In genomic region chr7:4500892-4501471, GRCm38 (mm10) we compare ENCODE assay signal across 8 mouse cellular contexts. TPM values are rescaled to one million over a fixed set of nuclear protein-coding genes. Genes with fewer than 3 reads are reported as not detected.
DNase-seq lines count a peak whose midpoint lies in the region; ATAC-seq and TF ChIP-seq lines count a peak whose summit lies in the region.

No protein-coding gene starts in this region.

- peak overlapping the region; percentile 4 for H3K27ac ChIP-seq in cortical plate, adult 2 months (ENCODE audit: insufficient read depth, low read length)
- H3K27ac ChIP-seq in heart, embryonic 15.5 days: peak overlapping the region; percentile 94
- peak overlapping the region; percentile 91 for H3K27ac ChIP-seq in neural tube, embryonic 13.5 days (replicated peaks)
- H3K27ac ChIP-seq in thymus, adult 2 months (ENCODE audit: control insufficient read depth, insufficient read depth, low read length): peak overlapping the region; percentile 55

- peak overlapping the region; percentile 95 for H3K9ac ChIP-seq in heart, embryonic 15.5 days
- H3K9ac ChIP-seq in neural tube, embryonic 13.5 days: peak overlapping the region; percentile 96

- peaks cover 12% of the 10 kb centered on the region for H3K4me1 ChIP-seq in cortical plate, adult 2 months (ENCODE audit: control insufficient read depth, insufficient read depth, low read length)
- H3K4me1 ChIP-seq in heart, embryonic 15.5 days (replicated peaks): peaks cover 47% of the 10 kb centered on the region
- H3K4me1 ChIP-seq in neural tube, embryonic 13.5 days (replicated peaks): peaks cover 44% of the 10 kb centered on the region
- peaks cover 22% of the 10 kb centered on the region for H3K4me1 ChIP-seq in thymus, adult 2 months (replicated peaks; ENCODE audit: control insufficient read depth, insufficient read depth, low read length)

- no peak for TF ChIP-seq CTCF in cortical plate, adult 2 months (IDR thresholded peaks at IDR 0.05; ENCODE audit: extremely low read depth, insufficient read depth, low read length)
- no peak for TF ChIP-seq CTCF in thymus, adult 2 months (IDR thresholded peaks at IDR 0.05; ENCODE audit: borderline replicate concordance, control insufficient read depth, extremely low read depth, insufficient read depth, low read length, poor library complexity)

- H3K27me3 ChIP-seq in heart, embryonic 15.5 days: no peaks in the 10 kb centered on the region
- H3K27me3 ChIP-seq in neural tube, embryonic 13.5 days: no peaks in the 10 kb centered on the region
- no peaks in the 10 kb centered on the region for H3K27me3 ChIP-seq in thymus, adult 2 months (ENCODE audit: control insufficient read depth, insufficient read depth, low read length)

- H3K9me3 ChIP-seq in heart, embryonic 15.5 days (replicated peaks): no peaks in the 10 kb centered on the region
- H3K9me3 ChIP-seq in neural tube, embryonic 13.5 days: no peaks in the 10 kb centered on the region

- DNase-seq in 3T3-L1 (ENCODE audit: low read depth, low spot score): peak; percentile 44
- DNase-seq in kidney, postnatal 14 days: peak; percentile 59
- peak; percentile 36 to 40 for DNase-seq in lung, adult 18-20 months
- peak; percentile 57 for DNase-seq in thymus, adult 2 months

- WGBS in heart, embryonic 15.5 days: under 1% methylated on average over 52 of the region's 52 CpGs
- under 1% methylated on average over 40 of the region's 52 CpGs for WGBS in neural tube, embryonic 13.5 days
- 2% methylated on average over 52 of the region's 52 CpGs for WGBS in thymus, adult 2 months

- H3K4me2 ChIP-seq in heart, embryonic 15.5 days: peak overlapping the region; percentile 80
- peak overlapping the region; percentile 93 for H3K4me2 ChIP-seq in neural tube, embryonic 13.5 days

- peak; percentile 48 for ATAC-seq in activated CD4-positive, CD25-positive, alpha-beta regulatory T cell, adult 4 months
- ATAC-seq in heart, embryonic 15.5 days (replicated peaks; ENCODE audit: insufficient number of reproducible peaks, insufficient read depth, low FRiP score, low read depth): peak; percentile 29
- peak; percentile 54 for ATAC-seq in neural tube, embryonic 13.5 days (ENCODE audit: low read depth)

- peak overlapping the region; percentile 59 for H3K4me3 ChIP-seq in cortical plate, adult 2 months (ENCODE audit: insufficient read depth, low read length)
- peak overlapping the region; percentile 85 for H3K4me3 ChIP-seq in heart, embryonic 15.5 days
- H3K4me3 ChIP-seq in neural tube, embryonic 13.5 days: peak overlapping the region; percentile 84
- peak overlapping the region; percentile 100 for H3K4me3 ChIP-seq in thymus, adult 2 months (ENCODE audit: control insufficient read depth, insufficient read depth, low read length)

- peaks cover 14% of the 10 kb centered on the region; the same call in 1 of the 2 replicates for H3K36me3 ChIP-seq in heart, embryonic 15.5 days
- H3K36me3 ChIP-seq in neural tube, embryonic 13.5 days: peaks cover 12% of the 10 kb centered on the region
- H3K36me3 ChIP-seq in thymus, adult 2 months (ENCODE audit: control insufficient read depth, insufficient read depth, low read length): peaks cover 12% of the 10 kb centered on the region

- TF ChIP-seq POLR2A in cortical plate, adult 2 months (IDR thresholded peaks at IDR 0.05; ENCODE audit: extremely low read depth, insufficient read depth, low read length): no peak
- TF ChIP-seq POLR2A in thymus, adult 2 months (IDR thresholded peaks at IDR 0.05; ENCODE audit: control insufficient read depth, extremely low read depth, insufficient read depth, low read length, poor library complexity): no peak

RNA-seq across cellular contexts. Expression of gene Ppp1r12c, which starts 0.5 kb away (rescaled TPM):
- polyA plus RNA-seq in activated CD4-positive, CD25-positive, alpha-beta regulatory T cell, adult 4 months (2017; shearing (Covaris generic)): 10 to 100 TPM; 21.6 to 26.6 TPM
- 105 and 107 TPM in 2 replicates for polyA plus RNA-seq in cortical plate, adult 2 months (2012; rRNA removed)
- polyA plus RNA-seq in heart, embryonic 15.5 days (2015; fragmentation: Nextera tagmentation; extraction: Ambion mirVana): 32.5 and 43.7 TPM in 2 replicates
- 46.0 and 48.4 TPM in 2 replicates for polyA plus RNA-seq in neural tube, embryonic 13.5 days (2015; fragmentation: Nextera tagmentation; extraction: Ambion mirVana)
- polyA plus RNA-seq in thymus, adult 2 months (2012; rRNA removed): 136 and 162 TPM in 2 replicates

RNA-seq across cellular contexts. Expression of gene Tnnt1, which starts 15.2 kb away (rescaled TPM):
- polyA plus RNA-seq in activated CD4-positive, CD25-positive, alpha-beta regulatory T cell, adult 4 months (2017; shearing (Covaris generic)): 10 to 100 TPM in 1 of 2 experiments, 1 to 10 TPM in 1; 4.9 to 10.4 TPM
- polyA plus RNA-seq in cortical plate, adult 2 months (2012; rRNA removed): 9.6 and 10.1 TPM in 2 replicates
- polyA plus RNA-seq in heart, embryonic 15.5 days (2015; fragmentation: Nextera tagmentation; extraction: Ambion mirVana): 255 and 278 TPM in 2 replicates
- polyA plus RNA-seq in neural tube, embryonic 13.5 days (2015; fragmentation: Nextera tagmentation; extraction: Ambion mirVana): 12.7 and 42.9 TPM in 2 replicates
- 1.8 TPM in 2 replicates for polyA plus RNA-seq in thymus, adult 2 months (2012; rRNA removed)

RNA-seq across cellular contexts. Expression of gene Tnni3, which starts 23.0 kb away (rescaled TPM):
- 1 to 10 TPM; 1.7 to 3.6 TPM for polyA plus RNA-seq in activated CD4-positive, CD25-positive, alpha-beta regulatory T cell, adult 4 months (2017; shearing (Covaris generic))
- polyA plus RNA-seq in cortical plate, adult 2 months (2012; rRNA removed): 1.3 and 1.9 TPM in 2 replicates
- polyA plus RNA-seq in heart, embryonic 15.5 days (2015; fragmentation: Nextera tagmentation; extraction: Ambion mirVana): 2,753 and 3,427 TPM in 2 replicates
- 1.8 and 3.6 TPM in 2 replicates for polyA plus RNA-seq in neural tube, embryonic 13.5 days (2015; fragmentation: Nextera tagmentation; extraction: Ambion mirVana)
- polyA plus RNA-seq in thymus, adult 2 months (2012; rRNA removed): 79.0 and 1,187 TPM in 2 replicates

RNA-seq across cellular contexts. Expression of gene Dnaaf3, which starts 31.3 kb away (rescaled TPM):
- 1 to 10 TPM in 1 of 2 experiments, under 1 TPM in 1; 0.93 to 1.6 TPM for polyA plus RNA-seq in activated CD4-positive, CD25-positive, alpha-beta regulatory T cell, adult 4 months (2017; shearing (Covaris generic))
- polyA plus RNA-seq in cortical plate, adult 2 months (2012; rRNA removed): 1.0 and 1.3 TPM in 2 replicates
- 0.96 and 1.2 TPM in 2 replicates for polyA plus RNA-seq in heart, embryonic 15.5 days (2015; fragmentation: Nextera tagmentation; extraction: Ambion mirVana)
- polyA plus RNA-seq in neural tube, embryonic 13.5 days (2015; fragmentation: Nextera tagmentation; extraction: Ambion mirVana): 1.1 and 1.2 TPM in 2 replicates
- polyA plus RNA-seq in thymus, adult 2 months (2012; rRNA removed): 8.3 and 9.8 TPM in 2 replicates

RNA-seq across cellular contexts. Expression of gene Eps8l1, which starts 40.5 kb away (rescaled TPM):
- 10 to 100 TPM in 1 of 2 experiments, 1 to 10 TPM in 1; 4.8 to 14.3 TPM for polyA plus RNA-seq in activated CD4-positive, CD25-positive, alpha-beta regulatory T cell, adult 4 months (2017; shearing (Covaris generic))
- polyA plus RNA-seq in cortical plate, adult 2 months (2012; rRNA removed): 15.0 and 16.7 TPM in 2 replicates
- 4.8 TPM in 2 replicates for polyA plus RNA-seq in heart, embryonic 15.5 days (2015; fragmentation: Nextera tagmentation; extraction: Ambion mirVana)
- polyA plus RNA-seq in neural tube, embryonic 13.5 days (2015; fragmentation: Nextera tagmentation; extraction: Ambion mirVana): 12.1 and 12.9 TPM in 2 replicates
- polyA plus RNA-seq in thymus, adult 2 months (2012; rRNA removed): 4.2 and 24.2 TPM in 2 replicates

Comparison
In these comparisons a context has a peak if more than half of its experiments do, and no peak if none do; other contexts are left out.
1. Peak in every context shown above with its lines: DNase-seq, ATAC-seq, H3K4me3 ChIP-seq and H3K27ac ChIP-seq.
2. H3K27ac ChIP-seq: peak in every context shown above with its lines; median percentile 94 in heart, embryonic 15.5 days; 91 in neural tube, embryonic 13.5 days; 55 in thymus, adult 2 months; 4 in cortical plate, adult 2 months.
3. RNA of gene Tnni3, which starts 23.0 kb away (polyA plus RNA-seq): 2,753 to 3,427 TPM in heart, embryonic 15.5 days and 79.0 to 1,187 TPM in thymus, adult 2 months; 1.8 to 3.6 TPM in neural tube, embryonic 13.5 days, 1.7 to 3.6 TPM in activated CD4-positive, CD25-positive, alpha-beta regulatory T cell, adult 4 months and 1.3 to 1.9 TPM in cortical plate, adult 2 months; every median in the first group is over 10 times any median in the second.